Mouse (Mus musculus) heart, adult 2 months (tissue): Measurements from ENCODE around the gene Fcrl6. TPM values are rescaled to one million over a fixed set of nuclear protein-coding genes. Genes with fewer than 3 reads are reported as not detected.

Experiments
- DNase-seq, 2 experiments: peaks; one replicate each; pipeline ENCODE4 v3.0.0; 2021
- H3K27ac ChIP-seq: fragments of 200-600 bp; 2 replicates; pipeline ENCODE4 v1.8.1; 2022
- H3K27me3 ChIP-seq: fragments of 200-500 bp; 2 replicates; pipeline ENCODE4 v1.6.1; 2012; ENCODE audit warnings: mild to moderate bottlenecking, low read length, inconsistent platforms, mixed read lengths; ENCODE audit not compliant: control insufficient read depth, insufficient read depth
- H3K36me3 ChIP-seq: fragments of 200-500 bp; 2 replicates; pipeline ENCODE4 v1.6.1; 2012; ENCODE audit warnings: low read length, inconsistent platforms; ENCODE audit not compliant: control insufficient read depth, insufficient read depth
- H3K4me1 ChIP-seq: fragments of 200-500 bp; 2 replicates; pipeline ENCODE4 v1.6.1; 2011; ENCODE audit warnings: low read length; ENCODE audit not compliant: control insufficient read depth, insufficient read depth
- H3K4me3 ChIP-seq: fragments of 200-600 bp; 2 replicates; pipeline ENCODE4 v1.8.1; 2022
- H3K79me2 ChIP-seq: fragments of 200-500 bp; replicated peaks from 2 replicates; pipeline ENCODE4 v1.6.1; 2012; ENCODE audit warnings: mild to moderate bottlenecking, inconsistent platforms, low read length, moderate library complexity, mixed read lengths; ENCODE audit not compliant: control insufficient read depth, insufficient read depth
- H3K9ac ChIP-seq: fragments of 200-500 bp; 2 replicates; pipeline ENCODE4 v1.6.1; 2012; ENCODE audit warnings: low read depth, mild to moderate bottlenecking, control low read depth, inconsistent platforms, low read length, mixed read lengths
- CTCF ChIP-seq: fragments of 200-600 bp; IDR thresholded peaks from 2 replicates; pipeline ENCODE4 v1.8.1; 2022; ENCODE audit warnings: antibody characterized with exemption, mild to moderate bottlenecking, moderate library complexity
- EP300 ChIP-seq: fragments of 200-500 bp; IDR thresholded peaks from 2 replicates; pipeline ENCODE4 v1.6.1; 2011; ENCODE audit warnings: low read depth, low read length, control low read depth; ENCODE audit not compliant: insufficient read depth
- POLR2A ChIP-seq: fragments of 200-500 bp; IDR thresholded peaks from 2 replicates; pipeline ENCODE4 v1.6.1; 2011; ENCODE audit warnings: mild to moderate bottlenecking, low read depth, low read length, control low read depth; ENCODE audit not compliant: insufficient read depth
- WGBS: fragments of 180-500 bp; shearing (Covaris S2); methylation state at CpG from one replicate; pipeline ENCODE4 v1.1.7; 2018; 5-methylcytosine and 5-hydroxymethylcytosine counted together
- intact Hi-C: fragments of 180-260 bp; cut with DNase I; formaldehyde crosslinking; loops from one replicate; pipeline ENCODE4 v1.15.1; 2025
- polyA plus RNA-seq: library from polyadenylated mRNA; depleted of rRNA; stranded (reverse); fragments of >200 nt; gene quantifications from 2 replicates; pipeline ENCODE4 v1.2.3, GENCODE M21; 2012
- total RNA-seq, 2 experiments: library from RNA; stranded (reverse); gene quantifications; 2 replicates each; pipeline ENCODE4 v1.2.3; 2021

Fcrl6 gene
- total and polyA plus RNA-seq, 3 experiments, result not detected

DNA sequence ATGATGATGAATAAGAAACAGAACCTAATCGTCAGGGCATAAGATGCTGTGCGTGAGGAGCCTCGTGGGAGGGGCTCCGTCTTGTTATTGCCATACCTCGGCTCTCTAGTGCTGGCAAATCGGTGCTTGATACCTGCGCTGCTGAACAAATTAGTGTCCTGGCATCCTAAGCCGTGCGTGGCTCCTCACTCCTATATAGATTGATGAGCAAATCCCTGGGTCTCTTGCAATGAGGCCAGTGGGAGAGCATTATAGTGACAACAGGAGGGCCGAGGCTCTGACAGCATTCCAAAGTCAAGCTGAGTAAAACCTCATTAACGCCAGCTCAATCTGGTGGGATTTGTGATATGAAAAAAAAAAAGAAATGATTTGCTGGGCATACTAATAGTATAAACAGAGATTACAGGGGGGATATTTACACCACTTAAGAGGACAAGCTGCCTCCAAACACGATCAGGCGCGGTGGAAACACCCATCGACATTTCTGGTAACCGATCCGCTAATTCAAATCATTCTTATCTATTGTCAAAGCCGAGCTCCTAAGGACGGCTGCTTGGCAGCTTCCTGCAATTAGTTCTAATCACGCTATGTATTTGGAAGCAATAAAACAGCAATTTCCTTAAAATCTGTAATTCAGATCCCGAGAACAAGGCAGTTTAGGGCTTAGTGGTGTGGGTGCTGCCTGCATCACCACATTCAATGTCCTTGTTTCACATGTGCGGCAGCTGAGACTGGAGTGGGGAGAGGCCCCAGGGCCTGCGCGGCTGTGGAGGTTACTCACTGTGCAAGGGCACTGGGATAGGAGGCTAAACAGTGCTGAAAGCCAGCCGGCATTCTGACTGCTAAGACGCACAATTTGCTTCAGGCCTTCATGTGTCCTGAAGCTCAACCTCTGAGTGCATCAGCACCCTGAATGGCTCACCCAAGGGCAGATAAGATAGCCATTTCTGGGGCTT is 16.5 kb downstream of the Fcrl6 start:
- no peak overlapping the region for H3K27ac ChIP-seq
- H3K9ac ChIP-seq, result no peak overlapping the region
- no peak overlapping the region for H3K4me3 ChIP-seq
- no peaks in the 10 kb centered on the region for H3K36me3 ChIP-seq
- H3K4me1 ChIP-seq, result peaks cover 5% of the 10 kb centered on the region
- no peak for DNase-seq
- H3K79me2 ChIP-seq, result no peaks in the 10 kb centered on the region
- H3K27me3 ChIP-seq, result no peaks in the 10 kb centered on the region
- 35% methylated on average over 26 of the region's 26 CpGs for WGBS
- intact Hi-C loops, result no loop called here
- TF ChIP-seq EP300, result no peak
- no peak for TF ChIP-seq POLR2A
- TF ChIP-seq CTCF, result no peak

DNA sequence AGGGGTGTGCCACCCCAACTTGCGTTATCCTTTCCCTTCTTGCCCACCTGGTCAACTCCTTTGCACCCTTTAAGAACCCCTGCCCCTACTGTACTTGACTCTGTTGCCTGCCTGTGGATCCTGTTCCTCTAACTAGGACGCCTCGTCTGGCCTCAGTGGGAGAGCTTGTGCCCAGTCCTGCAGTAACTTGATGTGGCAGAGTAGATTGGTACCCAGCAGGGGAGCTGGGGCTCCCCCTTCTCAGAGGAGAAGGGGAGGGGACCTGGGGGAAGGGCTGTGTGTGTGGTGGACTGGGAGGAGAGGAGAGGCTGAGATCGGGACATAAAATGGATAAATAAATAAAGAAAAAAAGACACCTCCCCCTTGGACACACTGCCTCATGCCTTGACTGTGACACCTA is 17.3 kb downstream of the Fcrl6 start:
- no peak for DNase-seq
- TF ChIP-seq CTCF (no peak), EP300 (no peak), POLR2A (no peak)
- Histone ChIP-seq H3K9ac (no peak overlapping the region), H3K4me1 (peaks cover 1% of the 10 kb centered on the region; the same call in 1 of the 2 replicates), H3K27ac (no peak overlapping the region), H3K36me3 (no peaks in the 10 kb centered on the region), H3K4me3 (no peak overlapping the region), H3K79me2 (no peaks in the 10 kb centered on the region), H3K27me3 (no peaks in the 10 kb centered on the region)
- intact Hi-C loops, result no loop called here
- WGBS, result 53% methylated on average over 4 of the region's 4 CpGs

DNA sequence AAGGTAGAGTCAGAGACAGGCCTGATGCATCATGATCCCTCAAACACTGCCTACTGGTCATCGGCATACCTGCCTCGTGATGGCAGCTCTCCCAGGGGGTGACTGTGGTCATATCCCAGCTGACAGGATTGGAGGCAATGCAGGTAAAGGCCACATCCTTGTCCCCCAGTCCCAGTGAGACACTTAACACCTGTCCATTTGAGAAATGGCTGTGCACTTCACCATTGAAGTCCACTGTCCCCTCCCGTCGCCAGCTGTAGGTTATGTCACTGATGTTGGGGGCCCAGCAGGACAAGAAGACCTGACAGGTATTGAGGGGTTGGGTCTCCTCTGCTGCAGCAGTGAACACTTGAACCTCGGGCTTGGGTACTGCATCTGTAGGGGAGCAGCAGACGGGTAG is 18.1 kb downstream of the Fcrl6 start:
- no peaks in the 10 kb centered on the region for H3K36me3 ChIP-seq
- H3K27me3 ChIP-seq, result no peaks in the 10 kb centered on the region
- intact Hi-C loops, result no loop called here
- WGBS, result 89% methylated on average over 6 of the region's 6 CpGs
- H3K27ac ChIP-seq, result no peak overlapping the region
- TF ChIP-seq POLR2A, result no peak
- TF ChIP-seq EP300, result no peak
- no peak for TF ChIP-seq CTCF
- H3K4me1 ChIP-seq, result peaks cover 1% of the 10 kb centered on the region; the same call in 1 of the 2 replicates
- no peak overlapping the region for H3K9ac ChIP-seq
- H3K79me2 ChIP-seq, result no peaks in the 10 kb centered on the region
- no peak for DNase-seq
- H3K4me3 ChIP-seq, result no peak overlapping the region

DNA sequence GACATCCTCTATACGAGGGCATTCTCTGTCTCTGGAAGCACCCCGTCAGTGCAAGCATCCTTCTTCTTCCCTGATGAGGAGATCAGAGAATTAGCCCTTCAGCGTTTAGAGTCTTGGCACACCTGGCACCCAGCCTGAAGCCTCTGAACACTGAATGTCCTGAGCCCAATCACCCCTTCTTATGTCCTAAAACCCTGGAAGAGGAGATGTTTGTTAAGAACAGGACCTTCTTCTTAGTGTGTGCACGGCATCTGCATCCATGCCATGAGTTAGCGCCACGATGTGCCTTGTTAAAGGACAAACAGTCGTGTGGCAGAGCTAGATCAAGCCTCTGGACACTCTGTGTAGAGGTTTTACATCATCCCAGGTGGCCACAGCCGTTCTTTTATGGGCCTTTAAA is 19.9 kb downstream of the Fcrl6 start:
- H3K4me1 ChIP-seq, result peaks cover 1% of the 10 kb centered on the region; the same call in 1 of the 2 replicates
- no peaks in the 10 kb centered on the region for H3K79me2 ChIP-seq
- no peak overlapping the region for H3K9ac ChIP-seq
- no peaks in the 10 kb centered on the region for H3K36me3 ChIP-seq
- H3K27me3 ChIP-seq, result no peaks in the 10 kb centered on the region
- no peak overlapping the region for H3K4me3 ChIP-seq
- intact Hi-C loops, result no loop called here
- H3K27ac ChIP-seq, result no peak overlapping the region
- 85% methylated on average over 8 of the region's 8 CpGs for WGBS
- no peak for DNase-seq
- TF ChIP-seq CTCF (no peak), POLR2A (no peak), EP300 (no peak)

DNA sequence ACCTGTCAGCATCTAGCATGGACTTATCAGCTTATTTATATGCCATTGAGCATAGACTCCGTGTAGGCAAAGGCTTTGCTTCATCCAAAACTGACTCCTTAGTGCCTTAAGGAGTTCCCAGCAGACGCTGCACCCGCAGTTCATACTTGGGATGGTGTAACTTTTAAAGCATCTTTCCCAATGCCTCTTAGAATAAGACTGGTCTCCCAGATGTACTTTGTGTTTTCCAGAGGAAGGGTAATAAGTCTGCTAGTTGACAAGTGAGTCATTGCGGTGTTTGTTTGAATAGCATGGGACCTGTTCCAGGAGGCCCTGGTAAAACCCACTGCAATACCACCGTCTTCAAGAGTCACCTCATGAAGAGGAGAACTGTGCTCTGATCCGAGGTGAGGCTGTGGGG is 22.2 kb downstream of the Fcrl6 start:
- H3K4me1 ChIP-seq, result no peaks in the 10 kb centered on the region
- no peak overlapping the region for H3K27ac ChIP-seq
- WGBS, result 75% methylated on average over 6 of the region's 6 CpGs
- H3K79me2 ChIP-seq, result no peaks in the 10 kb centered on the region
- H3K9ac ChIP-seq, result no peak overlapping the region
- TF ChIP-seq POLR2A (no peak), EP300 (no peak), CTCF (no peak)
- no peak for DNase-seq
- intact Hi-C loops, result no loop called here
- no peaks in the 10 kb centered on the region for H3K27me3 ChIP-seq
- no peak overlapping the region for H3K4me3 ChIP-seq
- H3K36me3 ChIP-seq, result no peaks in the 10 kb centered on the region

DNA sequence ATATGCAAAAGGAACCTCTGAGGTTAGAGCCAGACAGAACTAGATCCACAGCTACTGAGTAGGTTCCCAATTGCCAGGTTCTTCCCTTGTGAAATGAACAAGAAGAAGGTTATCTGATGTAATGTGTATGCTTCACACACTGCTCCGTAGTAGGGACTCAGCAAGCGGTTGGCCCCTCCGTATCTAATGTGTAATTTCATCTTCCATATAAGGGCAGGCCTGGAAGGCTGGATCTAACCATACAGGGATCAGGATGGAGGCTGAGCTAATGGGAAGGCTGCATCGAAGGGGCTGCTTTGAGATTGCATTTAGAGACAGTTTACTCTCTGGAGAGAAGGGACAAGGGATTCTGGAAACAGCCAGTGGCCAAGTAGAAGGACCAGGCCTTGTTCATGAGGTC is 34.6 kb downstream of the Fcrl6 start:
- 50% methylated on average over 4 of the region's 4 CpGs for WGBS
- intact Hi-C loops, result no loop called here
- DNase-seq, result no peak
- Histone ChIP-seq H3K79me2 (no peaks in the 10 kb centered on the region), H3K4me3 (no peak overlapping the region), H3K4me1 (no peaks in the 10 kb centered on the region), H3K27me3 (no peaks in the 10 kb centered on the region), H3K36me3 (no peaks in the 10 kb centered on the region), H3K9ac (no peak overlapping the region), H3K27ac (no peak overlapping the region)
- TF ChIP-seq POLR2A (no peak), EP300 (no peak), CTCF (no peak)
